Mouse (Mus musculus) liver, embryonic 16.5 days (tissue): Measurements from ENCODE around the gene Cep72. TPM values are rescaled to one million over a fixed set of nuclear protein-coding genes. Genes with fewer than 3 reads are reported as not detected.

Source experiments
- ATAC-seq: fragments of 200-750 bp; cut with Nextera tagmentation; 2 replicates; pipeline ENCODE4 v1.8.0; 2017; ENCODE audit warnings: low read depth, mild to moderate bottlenecking, moderate number of reproducible peaks, moderate library complexity
- H3K27ac ChIP-seq: fragments of 300-500 bp; sonication (generic); 2 replicates; pipeline ENCODE4 v1.5.1; 2014; ENCODE audit warnings: mild to moderate bottlenecking, low read length
- H3K27me3 ChIP-seq: fragments of 300-500 bp; sonication (generic); 2 replicates; pipeline ENCODE4 v1.6.1; 2014; ENCODE audit warnings: low read depth, low read length, mixed read lengths; ENCODE audit not compliant: control insufficient read depth, insufficient read depth
- H3K36me3 ChIP-seq: fragments of 300-500 bp; sonication (generic); 2 replicates; pipeline ENCODE4 v1.6.1; 2014; ENCODE audit warnings: mild to moderate bottlenecking; ENCODE audit not compliant: control insufficient read depth, insufficient read depth
- H3K4me1 ChIP-seq: fragments of 300-500 bp; sonication (generic); 2 replicates; pipeline ENCODE4 v1.6.1; 2014; ENCODE audit warnings: low read depth, low read length, mixed read lengths; ENCODE audit not compliant: control insufficient read depth
- H3K4me2 ChIP-seq: fragments of 300-500 bp; sonication (generic); 2 replicates; pipeline ENCODE4 v1.6.1; 2014; ENCODE audit warnings: low read depth, low read length, mixed read lengths
- H3K4me3 ChIP-seq: fragments of 300-500 bp; sonication (generic); 2 replicates; pipeline ENCODE4 v1.5.1; 2014; ENCODE audit warnings: low read depth, mild to moderate bottlenecking, low read length
- H3K9ac ChIP-seq: fragments of 300-500 bp; sonication (generic); 2 replicates; pipeline ENCODE4 v1.6.1; 2014; ENCODE audit warnings: low read depth, low read length
- H3K9me3 ChIP-seq: fragments of 300-500 bp; sonication (generic); replicated peaks from 2 replicates; pipeline ENCODE4 v1.6.1; 2016; ENCODE audit warnings: low read length; ENCODE audit not compliant: control insufficient read depth
- WGBS: fragments of 180-500 bp; shearing (Covaris S2); extraction: QIAGEN DNeasy Blood & Tissue Kit; methylation state at CpG from one replicate; pipeline ENCODE4 v1.1.7; 2014; ENCODE audit not compliant: insufficient replicate concordance; 5-methylcytosine and 5-hydroxymethylcytosine counted together
- polyA plus RNA-seq: library from polyadenylated mRNA; unstranded; fragments of >200 nt; fragmentation: Nextera tagmentation; extraction: Ambion mirVana; gene quantifications from 2 replicates; pipeline ENCODE4 v1.2.1, GENCODE M21; 2015

The Cep72 gene
- 7.2 and 7.3 TPM in 2 replicates for polyA plus RNA-seq

- ATAC-seq: peak; percentile 97
- Histone ChIP-seq H3K27ac (peak within 1 kb of the TSS; percentile 92), H3K4me3 (peak within 1 kb of the TSS; percentile 95), H3K4me2 (peak within 1 kb of the TSS; percentile 76), H3K36me3 (no peaks in the 10 kb centered on the region), H3K27me3 (no peaks in the 10 kb centered on the region), H3K9me3 (no peaks in the 10 kb centered on the region), H3K4me1 (peaks cover 15% of the 10 kb centered on the region), H3K9ac (peak within 1 kb of the TSS; percentile 92)
- WGBS: 3% methylated on average over 43 of the region's 48 CpGs
Observed at GRCm38 (mm10) chr13:74061613-74062377, at the start of gene Cep72. Cep72 (minus strand) TSS chr13:74062299.

GRCm38 (mm10) chr13:74107410-74107809 lies 45.3 kb upstream of the Cep72 start:
- Histone ChIP-seq H3K27ac (no peak overlapping the region), H3K4me1 (no peaks in the 10 kb centered on the region), H3K9me3 (no peaks in the 10 kb centered on the region), H3K9ac (no peak overlapping the region), H3K36me3 (no peaks in the 10 kb centered on the region), H3K27me3 (no peaks in the 10 kb centered on the region), H3K4me2 (no peak overlapping the region), H3K4me3 (no peak overlapping the region)
- whole genome bisulfite sequencing: 56% methylated on average over 2 of the region's 2 CpGs
- ATAC-seq: no peak

GRCm38 (mm10) chr13:74104417-74104816 lies 42.3 kb upstream of the Cep72 start:
- ATAC-seq: no peak
- H3K9me3 ChIP-seq: no peaks in the 10 kb centered on the region

GRCm38 (mm10) chr13:74102831-74103582 lies 40.9 kb upstream of the Cep72 start:
- WGBS: 61% methylated on average over 4 of the region's 4 CpGs
- Histone ChIP-seq H3K27me3 (no peaks in the 10 kb centered on the region), H3K9ac (no peak overlapping the region), H3K27ac (no peak overlapping the region), H3K9me3 (no peaks in the 10 kb centered on the region), H3K4me1 (no peaks in the 10 kb centered on the region), H3K4me3 (no peak overlapping the region), H3K36me3 (no peaks in the 10 kb centered on the region), H3K4me2 (no peak overlapping the region)
- ATAC-seq: no peak

More at GRCm38 (mm10) chr13:74104417-74104816, 42.3 kb upstream of the Cep72 start:
- H3K4me2 ChIP-seq: no peak overlapping the region
- no peaks in the 10 kb centered on the region for H3K27me3 ChIP-seq
- no peak overlapping the region for H3K9ac ChIP-seq
- no peak overlapping the region for H3K4me3 ChIP-seq
- H3K4me1 ChIP-seq: no peaks in the 10 kb centered on the region
- H3K27ac ChIP-seq: no peak overlapping the region
- 69% methylated on average over 7 of the region's 7 CpGs for WGBS
- no peaks in the 10 kb centered on the region for H3K36me3 ChIP-seq

GRCm38 (mm10) chr13:74102108-74102830 lies 40.2 kb upstream of the Cep72 start:
- Histone ChIP-seq H3K4me2 (no peak overlapping the region), H3K36me3 (no peaks in the 10 kb centered on the region), H3K9ac (no peak overlapping the region), H3K27me3 (no peaks in the 10 kb centered on the region), H3K9me3 (no peaks in the 10 kb centered on the region), H3K4me1 (no peaks in the 10 kb centered on the region), H3K27ac (no peak overlapping the region), H3K4me3 (no peak overlapping the region)
- WGBS: 68% methylated on average over 8 of the region's 8 CpGs
- ATAC-seq: no peak

- Histone ChIP-seq H3K9me3 (no peaks in the 10 kb centered on the region), H3K36me3 (no peaks in the 10 kb centered on the region), H3K27me3 (no peaks in the 10 kb centered on the region), H3K4me3 (no peak overlapping the region), H3K27ac (no peak overlapping the region), H3K4me2 (no peak overlapping the region), H3K9ac (no peak overlapping the region), H3K4me1 (no peaks in the 10 kb centered on the region)
- ATAC-seq: no peak
- WGBS: 66% methylated on average over 6 of the region's 6 CpGs
Observed at GRCm38 (mm10) chr13:74098913-74099312, 36.8 kb upstream of the Cep72 start.

GRCm38 (mm10) chr13:74096715-74097363 lies 34.7 kb upstream of the Cep72 start:
- WGBS: 29% methylated on average over 2 of the region's 2 CpGs
- no peak overlapping the region for H3K27ac ChIP-seq
- no peaks in the 10 kb centered on the region for H3K36me3 ChIP-seq
- ATAC-seq: 0 out of 2 replicates have a peak, but pooled peaks have one; percentile 21
- no peaks in the 10 kb centered on the region for H3K9me3 ChIP-seq
- no peak overlapping the region for H3K4me3 ChIP-seq
- no peaks in the 10 kb centered on the region for H3K27me3 ChIP-seq
- no peaks in the 10 kb centered on the region for H3K4me1 ChIP-seq
- no peak overlapping the region for H3K4me2 ChIP-seq
- H3K9ac ChIP-seq: no peak overlapping the region

GRCm38 (mm10) chr13:74095936-74096335 lies 33.8 kb upstream of the Cep72 start:
- Histone ChIP-seq H3K4me1 (no peaks in the 10 kb centered on the region), H3K4me3 (no peak overlapping the region), H3K27me3 (no peaks in the 10 kb centered on the region), H3K9me3 (no peaks in the 10 kb centered on the region), H3K9ac (no peak overlapping the region), H3K36me3 (no peaks in the 10 kb centered on the region), H3K27ac (no peak overlapping the region), H3K4me2 (no peak overlapping the region)
- WGBS: 51% methylated on average over 2 of the region's 2 CpGs
- no peak for ATAC-seq
